Mouse (Mus musculus) midbrain, embryonic 12.5 days (tissue): ENCODE data around the gene Ofcc1. TPM values are rescaled to one million over a fixed set of nuclear protein-coding genes. Genes with fewer than 3 reads are reported as not detected.

ENCODE experiments used
- ATAC-seq: fragments of 200-750 bp; cut with Nextera tagmentation; 2 replicates; pipeline ENCODE4 v1.8.0; 2017; ENCODE audit warnings: low read depth, moderate TSS enrichment, moderate library complexity; ENCODE audit not compliant: low FRiP score
- H3K27ac ChIP-seq: fragments of 300-500 bp; sonication (generic); replicated peaks from 2 replicates; pipeline ENCODE4 v1.5.1; 2016; ENCODE audit warnings: mild to moderate bottlenecking
- H3K27me3 ChIP-seq: fragments of 300-500 bp; sonication (generic); 2 replicates; pipeline ENCODE4 v1.6.1; 2016; ENCODE audit warnings: mild to moderate bottlenecking
- H3K36me3 ChIP-seq: fragments of 300-500 bp; sonication (generic); 2 replicates; pipeline ENCODE4 v1.6.1; 2016
- H3K4me1 ChIP-seq: fragments of 300-500 bp; sonication (generic); 2 replicates; pipeline ENCODE4 v1.6.1; 2016
- H3K4me2 ChIP-seq: fragments of 300-500 bp; sonication (generic); replicated peaks from 2 replicates; pipeline ENCODE4 v1.6.1; 2016; ENCODE audit warnings: mild to moderate bottlenecking, moderate library complexity
- H3K4me3 ChIP-seq: fragments of 300-500 bp; sonication (generic); 2 replicates; pipeline ENCODE4 v1.5.1; 2016; ENCODE audit warnings: mild to moderate bottlenecking
- H3K9ac ChIP-seq: fragments of 300-500 bp; sonication (generic); replicated peaks from 2 replicates; pipeline ENCODE4 v1.6.1; 2016; ENCODE audit warnings: mild to moderate bottlenecking, moderate library complexity
- H3K9me3 ChIP-seq: fragments of 300-500 bp; sonication (generic); 2 replicates; pipeline ENCODE4 v1.6.1; 2016; ENCODE audit warnings: mild to moderate bottlenecking
- WGBS: fragments of 180-500 bp; shearing (Covaris S2); methylation state at CpG from one replicate; pipeline ENCODE4 v1.1.7; 2016; 5-methylcytosine and 5-hydroxymethylcytosine counted together
- polyA plus RNA-seq: library from polyadenylated mRNA; unstranded; fragments of >200 nt; fragmentation: Nextera tagmentation; extraction: Ambion mirVana; gene quantifications from 2 replicates; pipeline ENCODE4 v1.2.1, GENCODE M21; 2016

The Ofcc1 gene
- polyA plus RNA-seq, 1 experiment from 2014 or later, result not detected

- H3K4me3 ChIP-seq, result no peak overlapping the region
- no peak overlapping the region for H3K27ac ChIP-seq
- no peaks in the 10 kb centered on the region for H3K36me3 ChIP-seq
- ATAC-seq, result no peak
- WGBS, result 77% methylated on average over 3 of the region's 3 CpGs
- no peak overlapping the region for H3K9ac ChIP-seq
- H3K9me3 ChIP-seq, result no peaks in the 10 kb centered on the region
- H3K4me2 ChIP-seq, result no peak overlapping the region
- no peaks in the 10 kb centered on the region for H3K27me3 ChIP-seq
- H3K4me1 ChIP-seq, result no peaks in the 10 kb centered on the region
Observed at GRCm38 (mm10) chr13:39957226-39957625, 404.0 kb downstream of the Ofcc1 start.

- H3K9me3 ChIP-seq, result no peaks in the 10 kb centered on the region
- no peaks in the 10 kb centered on the region for H3K4me1 ChIP-seq
- no peak overlapping the region for H3K27ac ChIP-seq
- ATAC-seq, result no peak
- no peak overlapping the region for H3K4me2 ChIP-seq
- no peaks in the 10 kb centered on the region for H3K36me3 ChIP-seq
- WGBS, result 93% methylated on average over 5 of the region's 5 CpGs
- no peaks in the 10 kb centered on the region for H3K27me3 ChIP-seq
- no peak overlapping the region for H3K4me3 ChIP-seq
- no peak overlapping the region for H3K9ac ChIP-seq
Observed at GRCm38 (mm10) chr13:39956017-39956416, 405.2 kb downstream of the Ofcc1 start.
